Mouse (Mus musculus): ENCODE measurements around the gene Trpm8.

Trpm8 gene

GRCm38 (mm10) chr1:88277098-88277817, at the start of gene Trpm8, which contains the start of gene Hjurp:
Gene Trpm8, plus strand, starts transcription at chr1:88277661.
Gene Hjurp, minus strand, starts transcription at chr1:88277633.
- in situ Hi-C loops (cut with MboI; ENCODE audit: low sequenced_read_pairs) = loop anchor here (25.0 kb wide), 1 partner anchor 140 kb away; the partner anchor contains the start of gene Ugt1a6a

DNA sequence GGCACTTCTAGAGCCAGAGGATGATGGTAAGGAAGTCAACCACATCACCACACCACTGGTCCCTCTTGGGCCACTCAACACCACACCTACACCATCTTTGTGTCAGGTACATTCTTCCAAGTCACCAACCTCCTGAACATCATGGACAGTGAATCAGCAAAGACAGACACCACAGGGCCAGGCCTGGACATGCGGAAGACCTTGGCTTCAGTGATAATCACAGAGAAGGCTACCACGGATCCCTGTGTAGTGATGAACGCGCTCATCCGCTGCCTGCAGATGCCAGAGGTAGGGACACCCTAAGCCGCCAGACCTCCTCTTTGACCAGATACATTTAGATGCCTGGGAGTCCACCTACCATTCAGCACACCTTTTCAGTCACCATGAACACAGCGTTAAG, 49.3 kb upstream of the Trpm8 start:
- in situ Hi-C loops (cut with MboI; ENCODE audit: low sequenced_read_pairs) = no loop called here

- in situ Hi-C loops (cut with MboI; ENCODE audit: low sequenced_read_pairs) = no loop called here
Measured at GRCm38 (mm10) chr1:88229566-88229965, 47.9 kb upstream of the Trpm8 start.

DNA sequence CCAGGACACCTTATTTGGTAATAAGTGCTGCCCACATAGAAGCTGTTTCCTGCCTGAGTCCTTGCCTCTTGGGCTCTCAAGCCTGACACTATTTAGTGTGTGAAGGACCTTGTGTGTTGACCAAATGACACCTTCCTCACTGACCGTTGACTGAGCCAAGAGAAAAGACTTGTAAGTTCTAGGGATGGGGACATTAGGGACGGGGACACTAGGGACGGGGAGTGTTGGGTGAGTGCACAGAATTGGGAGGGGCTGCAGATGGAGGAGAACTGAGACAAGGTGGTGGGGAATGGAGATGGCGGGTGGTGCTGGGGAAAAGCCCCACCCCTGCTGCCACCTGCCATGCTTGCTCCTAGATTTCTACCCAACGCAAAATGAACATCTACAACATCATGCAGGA, 47.5 kb upstream of the Trpm8 start:
- in situ Hi-C loops (cut with MboI; ENCODE audit: low sequenced_read_pairs) = no loop called here

DNA sequence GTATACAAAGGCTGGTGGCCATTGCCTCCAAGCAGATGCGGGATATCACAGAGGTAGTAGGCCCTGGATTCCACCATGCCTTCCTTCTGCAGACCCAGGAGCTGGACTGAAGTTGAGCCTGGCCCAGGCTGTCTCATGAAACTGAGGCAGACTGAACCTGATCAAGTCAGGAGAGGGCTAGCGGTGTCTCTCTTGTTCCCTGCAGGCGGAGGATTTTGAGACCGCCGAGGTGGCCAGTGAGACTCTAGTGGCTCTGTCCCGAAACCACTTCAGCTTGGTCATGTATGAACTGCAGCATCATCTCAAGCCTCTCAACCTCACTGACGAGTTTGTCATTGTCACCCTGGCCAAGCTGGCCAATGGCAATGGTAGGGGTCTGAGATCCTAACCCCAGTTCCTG, 47.0 kb upstream of the Trpm8 start:
- in situ Hi-C loops (cut with MboI; ENCODE audit: low sequenced_read_pairs) = no loop called here

GRCm38 (mm10) chr1:88230981-88231802, 46.3 kb upstream of the Trpm8 start:
- in situ Hi-C loops (cut with MboI; ENCODE audit: low sequenced_read_pairs) = no loop called here

DNA sequence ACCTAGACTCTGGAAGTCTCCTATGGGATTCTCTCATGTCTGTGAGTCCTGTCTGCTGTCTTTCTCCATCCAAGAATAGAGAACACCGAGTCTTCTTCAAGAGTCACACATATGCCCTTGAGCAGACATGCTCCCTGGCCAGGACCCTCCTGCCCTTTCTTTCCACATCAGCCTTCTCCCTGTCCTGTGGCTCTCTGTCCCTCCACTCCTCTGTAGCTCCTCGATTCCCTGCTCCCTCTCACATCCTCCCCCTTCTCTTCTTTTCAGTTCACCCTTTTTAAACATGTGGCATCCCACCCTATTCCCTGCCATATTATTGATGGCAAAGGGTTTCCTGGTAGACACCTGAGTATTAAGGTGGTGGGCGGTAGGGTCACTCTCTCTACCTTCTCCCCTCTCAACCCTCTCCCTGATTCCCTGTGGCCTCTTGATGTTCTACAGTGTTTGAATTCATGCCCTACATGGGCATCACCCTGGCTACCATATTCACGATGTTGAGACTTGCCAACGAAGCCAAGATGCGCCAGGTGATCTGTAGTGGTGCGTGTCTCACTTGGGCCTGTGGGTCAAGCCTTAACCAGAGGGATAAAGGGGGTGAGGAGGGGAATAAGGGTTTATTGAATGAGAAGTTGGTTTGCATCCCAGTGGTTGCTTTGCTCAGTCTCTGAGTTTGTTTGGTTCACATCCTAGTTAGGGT, 45.5 kb upstream of the Trpm8 start:
- in situ Hi-C loops (cut with MboI; ENCODE audit: low sequenced_read_pairs) = no loop called here

DNA sequence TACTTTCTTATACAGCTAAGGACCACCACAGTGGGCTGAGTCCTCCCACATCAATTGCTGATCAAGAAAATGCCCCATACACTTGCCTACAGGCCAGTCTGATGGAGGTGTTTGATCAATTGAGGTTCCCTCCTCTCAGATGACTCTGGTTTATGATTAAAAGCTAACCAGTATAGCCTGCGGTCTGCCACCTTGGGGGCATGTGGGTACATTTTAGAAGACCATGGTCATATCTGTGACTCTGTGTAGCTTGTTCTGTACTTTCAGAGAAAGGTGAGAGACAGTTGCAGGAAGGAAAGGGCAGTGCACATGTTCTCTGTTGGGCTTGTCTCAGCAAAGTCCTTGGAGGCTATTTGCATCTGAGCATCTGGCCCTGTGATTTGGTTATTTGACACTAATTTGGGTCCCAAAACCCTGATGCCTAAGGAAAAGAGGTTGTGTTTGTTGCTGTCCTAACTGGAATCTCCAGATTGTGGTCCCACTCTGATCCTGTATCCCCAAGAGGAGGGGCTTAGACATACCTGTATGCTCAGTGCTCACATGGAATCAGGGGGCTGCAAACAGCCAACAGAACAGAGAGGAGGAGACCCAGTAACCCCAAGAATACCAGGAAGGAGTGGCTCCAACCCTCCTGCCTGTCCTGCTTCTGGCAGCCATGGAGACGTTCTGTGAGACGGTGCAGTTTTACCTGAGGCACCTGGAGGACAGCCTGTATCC, 44.6 kb upstream of the Trpm8 start:
- in situ Hi-C loops (cut with MboI; ENCODE audit: low sequenced_read_pairs) = no loop called here

DNA sequence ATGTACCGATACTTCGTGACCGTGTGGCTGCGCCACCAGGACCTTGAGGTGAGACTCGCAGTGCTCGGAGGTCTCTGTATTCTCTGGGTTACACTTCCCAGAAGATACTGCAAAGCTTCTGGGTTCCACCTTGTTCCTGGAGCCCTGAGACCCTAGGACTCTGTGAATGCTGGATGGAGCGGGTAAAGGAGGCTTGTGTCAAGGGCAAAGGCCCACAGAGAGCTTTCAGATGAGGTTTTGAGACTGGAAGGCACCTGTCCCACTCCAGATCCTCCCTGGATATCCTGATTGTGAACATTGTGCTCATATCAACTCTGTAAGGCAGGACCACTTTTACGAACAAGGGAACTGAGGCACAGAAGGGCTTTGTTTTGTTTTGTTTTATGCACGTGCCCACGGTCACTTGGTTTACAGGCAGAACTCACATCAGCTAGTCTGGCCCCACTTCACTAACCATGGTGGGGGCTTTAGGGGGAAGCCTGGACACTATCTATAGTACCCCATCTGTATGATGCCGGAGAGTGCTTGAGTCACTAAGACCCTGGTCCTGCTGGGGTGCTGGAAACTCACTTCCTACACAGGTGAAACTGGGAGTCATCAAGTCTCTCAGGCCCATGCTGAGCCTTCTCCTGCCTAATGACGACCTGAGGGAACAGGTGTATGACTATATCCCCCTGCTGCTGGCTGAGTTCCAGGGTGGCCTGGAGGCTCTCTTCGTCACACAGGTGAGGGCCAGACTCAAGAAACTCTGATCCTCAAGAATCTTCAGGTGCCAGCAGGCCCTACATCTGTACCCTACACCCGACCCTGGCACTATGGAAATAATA, 43.8 kb upstream of the Trpm8 start:
- in situ Hi-C loops (cut with MboI; ENCODE audit: low sequenced_read_pairs) = no loop called here

DNA sequence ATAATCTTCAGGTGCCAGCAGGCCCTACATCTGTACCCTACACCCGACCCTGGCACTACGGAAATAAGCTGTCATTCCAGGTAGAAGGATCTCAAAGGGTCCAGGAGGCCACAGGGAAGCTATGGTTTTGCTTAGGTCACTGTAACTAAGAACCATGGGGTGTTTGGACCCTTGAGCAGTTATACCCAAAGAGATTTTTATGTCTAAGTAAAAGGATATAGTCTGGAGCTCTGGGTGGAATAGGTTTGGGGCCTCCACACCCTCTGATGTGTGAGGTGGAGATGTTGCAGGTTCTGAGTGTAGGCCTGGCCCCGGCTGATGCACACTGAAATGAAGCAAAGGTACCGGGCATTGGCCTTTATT, 43.2 kb upstream of the Trpm8 start:
- in situ Hi-C loops (cut with MboI; ENCODE audit: low sequenced_read_pairs) = no loop called here

GRCm38 (mm10) chr1:88234646-88235045, 42.8 kb upstream of the Trpm8 start:
- in situ Hi-C loops (cut with MboI; ENCODE audit: low sequenced_read_pairs) = no loop called here

DNA sequence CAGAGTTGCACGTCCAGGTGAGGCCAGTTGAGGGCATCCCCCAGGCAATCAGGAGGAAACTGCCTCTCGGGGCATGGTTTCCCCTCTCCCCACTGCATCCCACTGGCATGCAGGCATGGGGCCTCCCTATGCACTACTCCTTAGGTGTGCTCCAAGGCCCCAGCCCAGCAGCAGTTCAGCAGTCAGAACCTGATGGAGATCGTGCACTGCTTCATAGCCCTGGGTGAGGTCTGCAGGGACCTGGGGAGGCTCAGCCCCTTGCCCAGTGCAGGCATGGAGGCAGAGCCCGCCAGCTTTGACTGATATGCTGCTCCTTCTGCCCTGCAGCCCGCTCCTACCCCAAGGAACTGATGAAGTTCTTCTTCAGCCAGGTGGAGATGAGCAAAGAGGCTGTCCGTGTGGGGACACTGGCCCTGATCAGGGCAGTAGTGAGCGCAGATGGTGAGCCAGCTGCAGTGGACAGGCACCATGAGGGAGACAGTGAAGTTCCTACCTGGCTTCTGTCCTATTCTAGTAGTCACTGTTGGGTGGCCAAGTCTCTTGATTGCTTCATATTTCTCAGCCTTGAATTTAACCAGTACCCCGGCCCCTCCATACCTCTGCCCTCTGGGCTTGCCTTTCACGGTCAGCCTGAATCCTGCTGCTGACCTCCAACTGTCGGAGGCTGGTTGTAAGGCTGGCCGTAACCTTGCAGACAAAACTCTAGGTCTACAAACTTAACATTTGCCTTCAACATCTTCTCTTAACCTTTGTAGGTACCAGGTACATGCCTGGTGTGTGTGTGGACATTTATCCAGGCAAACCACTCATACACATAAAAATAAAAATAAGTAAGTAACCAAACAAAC, 42.2 kb upstream of the Trpm8 start:
- in situ Hi-C loops (cut with MboI; ENCODE audit: low sequenced_read_pairs) = no loop called here

GRCm38 (mm10) chr1:88235894-88236415, 41.5 kb upstream of the Trpm8 start:
- in situ Hi-C loops (cut with MboI; ENCODE audit: low sequenced_read_pairs) = no loop called here

- in situ Hi-C loops (cut with MboI; ENCODE audit: low sequenced_read_pairs) = no loop called here
Measured at GRCm38 (mm10) chr1:88237311-88237710, 40.1 kb upstream of the Trpm8 start.

DNA sequence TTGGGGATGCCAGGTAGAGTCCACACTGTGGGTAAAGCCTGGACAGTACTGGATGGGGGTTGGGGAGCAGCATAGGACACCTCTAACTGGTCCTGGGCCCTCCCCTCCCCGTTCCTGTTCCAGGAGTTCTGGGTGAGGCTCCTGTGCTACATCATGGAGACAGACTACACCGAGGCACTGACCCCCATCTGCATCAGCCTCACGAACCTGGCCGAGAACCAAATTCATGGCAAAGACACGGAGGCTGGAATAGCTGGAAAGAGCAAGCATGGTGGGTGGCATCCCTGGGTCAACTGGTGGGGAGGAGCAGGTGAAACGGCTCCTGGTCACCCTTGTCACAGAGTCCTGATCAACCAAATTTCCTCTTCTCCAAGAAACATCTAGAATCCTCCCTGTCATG, 38.7 kb upstream of the Trpm8 start:
- in situ Hi-C loops (cut with MboI; ENCODE audit: low sequenced_read_pairs) = no loop called here

DNA sequence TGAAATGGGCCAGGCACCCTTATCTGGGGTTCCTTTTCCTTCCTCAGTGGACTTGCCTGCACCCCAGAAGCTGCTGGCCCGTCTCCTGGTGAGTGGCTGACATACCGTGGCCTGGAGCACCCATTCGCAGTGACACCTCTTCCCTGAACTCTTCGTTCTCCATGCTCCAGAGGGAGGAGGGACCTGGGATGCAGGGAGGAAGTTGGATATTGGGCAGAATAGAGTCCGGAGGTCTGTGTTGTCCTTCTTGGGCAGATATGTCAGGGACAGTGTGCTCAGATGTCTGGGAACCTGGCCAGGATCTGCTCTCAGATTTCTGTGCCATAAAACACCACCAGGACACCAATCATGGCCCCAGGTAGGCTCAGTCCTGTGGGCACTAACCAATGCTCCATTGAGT, 37.4 kb upstream of the Trpm8 start:
- in situ Hi-C loops (cut with MboI; ENCODE audit: low sequenced_read_pairs) = no loop called here

DNA sequence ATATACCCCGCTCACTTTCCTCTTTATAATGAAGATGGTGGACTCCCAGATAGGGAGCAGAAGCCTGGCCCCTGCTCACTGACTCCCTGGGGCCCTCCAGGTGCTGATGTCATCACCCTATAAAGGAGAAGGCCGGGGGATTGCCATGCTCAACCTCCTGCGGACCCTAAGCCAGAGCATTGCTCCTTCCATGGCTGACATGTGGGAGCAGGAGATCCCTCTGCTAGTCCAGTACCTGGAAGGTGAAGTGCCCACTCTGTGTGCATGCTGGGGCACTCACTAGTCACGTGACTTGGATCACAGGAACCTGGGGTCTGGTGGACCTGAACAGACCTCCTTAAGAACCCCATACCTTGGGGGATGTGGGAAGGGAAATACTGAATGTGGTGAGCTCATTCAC, 36.9 kb upstream of the Trpm8 start:
- in situ Hi-C loops (cut with MboI; ENCODE audit: low sequenced_read_pairs) = no loop called here

DNA sequence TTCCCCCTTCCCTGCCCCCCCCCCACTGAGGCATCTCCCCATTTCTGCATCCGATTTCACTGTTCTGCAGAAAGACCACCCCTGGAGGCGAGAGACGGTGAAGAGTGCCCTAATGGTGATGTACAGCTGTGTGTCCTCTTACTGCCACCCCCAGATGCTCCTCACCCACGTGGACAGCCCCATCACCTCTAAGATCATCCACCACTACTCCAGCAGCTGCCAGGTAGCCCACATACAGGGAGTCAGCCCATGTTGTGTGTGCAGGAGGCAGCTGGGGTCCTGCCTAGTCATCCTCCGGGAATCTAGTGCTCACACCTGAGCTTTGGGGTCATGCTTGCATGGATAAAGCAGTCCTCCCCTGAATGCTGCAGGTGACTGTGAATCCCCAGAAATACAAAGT, 33.6 kb upstream of the Trpm8 start:
- in situ Hi-C loops (cut with MboI; ENCODE audit: low sequenced_read_pairs) = no loop called here

DNA sequence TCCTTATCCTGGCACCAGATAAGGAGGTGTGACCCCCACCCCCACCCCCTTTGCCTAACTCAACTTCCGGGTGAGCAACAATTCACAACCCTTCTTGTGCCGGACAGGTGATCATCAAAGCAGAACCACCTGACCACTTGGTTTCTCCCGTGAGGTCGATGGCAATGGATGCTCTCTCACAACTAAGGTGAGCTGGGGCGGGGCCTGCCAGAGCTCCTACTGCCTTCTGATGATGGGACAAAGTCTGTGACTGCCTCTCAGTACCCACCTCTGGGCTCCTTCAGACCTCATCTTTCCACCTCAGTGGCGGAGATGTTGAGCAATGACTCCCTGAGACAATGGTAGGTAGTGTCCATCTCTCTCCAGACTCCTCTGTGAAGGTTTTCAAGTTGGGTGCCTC, 31.6 kb upstream of the Trpm8 start:
- in situ Hi-C loops (cut with MboI; ENCODE audit: low sequenced_read_pairs) = no loop called here
